Mouse (Mus musculus) liver, embryonic 14.5 days (tissue): ENCODE results near the gene Gm37240. TPM values are rescaled to one million over a fixed set of nuclear protein-coding genes. Genes with fewer than 3 reads are reported as not detected.

Experiments
- ATAC-seq: fragments of 200-750 bp; cut with Nextera tagmentation; 2 replicates; pipeline ENCODE4 v1.8.0; 2017; ENCODE audit warnings: moderate number of reproducible peaks, mild to moderate bottlenecking, moderate library complexity; ENCODE audit not compliant: insufficient read depth
- DNase-seq, 3 experiments: peaks; one replicate each; pipeline ENCODE4 v3.0.0-alpha.2; 2012 to 2013; ENCODE audit warnings: low read depth in 3 of 3, low spot score in 3 of 3
- H3K27ac ChIP-seq: fragments of 300-500 bp; sonication (generic); 2 replicates; pipeline ENCODE4 v1.5.1; 2014; ENCODE audit warnings: moderate library complexity, mild to moderate bottlenecking, control low read depth, inconsistent platforms
- H3K27me3 ChIP-seq: fragments of 300-500 bp; sonication (generic); 2 replicates; pipeline ENCODE4 v1.6.1; 2014; ENCODE audit warnings: mild to moderate bottlenecking, low read length, moderate library complexity; ENCODE audit not compliant: control insufficient read depth, insufficient read depth
- H3K36me3 ChIP-seq: fragments of 300-500 bp; sonication (generic); replicated peaks from 2 replicates; pipeline ENCODE4 v1.6.1; 2014; ENCODE audit warnings: low read depth; ENCODE audit not compliant: control insufficient read depth, insufficient read depth
- H3K4me1 ChIP-seq, 2 experiments: fragments of 200-500 bp in 1 of 2; fragments of 300-500 bp in 1 of 2; sonication (generic) in 1 of 2; replicated peaks; 2 replicates each; pipeline ENCODE4 v1.6.1; 2012 to 2014; ENCODE audit warnings: antibody characterized with exemption in 1 of 2, inconsistent platforms in 1 of 2, low read length in 1 of 2; ENCODE audit not compliant: control insufficient read depth in 2 of 2, insufficient read depth in 2 of 2
- H3K4me2 ChIP-seq: fragments of 300-500 bp; sonication (generic); 2 replicates; pipeline ENCODE4 v1.6.1; 2014; ENCODE audit warnings: low read depth, mild to moderate bottlenecking, control low read depth, moderate library complexity
- H3K4me3 ChIP-seq, 2 experiments: fragments of 200-500 bp in 1 of 2; fragments of 300-500 bp in 1 of 2; sonication (generic) in 1 of 2; 2 replicates each; pipeline ENCODE4 v1.5.1; 2012 to 2014; ENCODE audit warnings: low read depth in 2 of 2, low read length in 2 of 2, mild to moderate bottlenecking in 2 of 2, control low read depth in 1 of 2, inconsistent platforms in 1 of 2, moderate library complexity in 1 of 2; ENCODE audit not compliant: insufficient read depth in 1 of 2
- H3K9ac ChIP-seq: fragments of 300-500 bp; sonication (generic); replicated peaks from 2 replicates; pipeline ENCODE4 v1.6.1; 2014; ENCODE audit warnings: mild to moderate bottlenecking, control low read depth, moderate library complexity
- H3K9me3 ChIP-seq: fragments of 300-500 bp; sonication (generic); 2 replicates; pipeline ENCODE4 v1.6.1; 2016; ENCODE audit warnings: low read length, mixed read lengths; ENCODE audit not compliant: control insufficient read depth
- CTCF ChIP-seq: IDR thresholded peaks from 2 replicates; pipeline ENCODE4 v1.5.1; 2016; ENCODE audit warnings: antibody characterized with exemption, low read depth, control low read depth
- EP300 ChIP-seq: IDR thresholded peaks from 2 replicates; pipeline ENCODE4 v1.6.1; 2016; ENCODE audit warnings: antibody characterized with exemption, low read depth
- WGBS: fragments of 180-500 bp; shearing (Covaris S2); extraction: QIAGEN DNeasy Blood & Tissue Kit; methylation state at CpG from one replicate; pipeline ENCODE4 v1.1.7; 2014; ENCODE audit not compliant: insufficient replicate concordance; 5-methylcytosine and 5-hydroxymethylcytosine counted together
- polyA plus RNA-seq, 2 experiments: library from polyadenylated mRNA; depleted of rRNA in 1 of 2; stranded (reverse) in 1 of 2; unstranded in 1 of 2; fragments of >200 nt; fragmentation: Nextera tagmentation in 1 of 2; extraction: Ambion mirVana in 1 of 2; gene quantifications; 2 replicates each; pipeline versions ENCODE4 v1.2.1 to v1.2.3; 2012 to 2014

Gene Gm37240
- polyA plus RNA-seq, 2 experiments: 0.03 to 0.30 TPM

- Histone ChIP-seq H3K27me3 (no peaks in the 10 kb centered on the region), H3K9me3 (no peaks in the 10 kb centered on the region), H3K4me3 (no peak overlapping the region), H3K9ac (no peak overlapping the region), H3K4me2 (no peak overlapping the region), H3K4me1 (no peaks in the 10 kb centered on the region), H3K36me3 (no peaks in the 10 kb centered on the region), H3K27ac (no peak overlapping the region)
- no peak for DNase-seq
- no peak for TF ChIP-seq CTCF
- ATAC-seq: no peak
- 80% methylated on average over 9 of the region's 10 CpGs for whole genome bisulfite sequencing
Measured at GRCm38 (mm10) chr3:85369847-85370246, 517.5 kb downstream of the Gm37240 start.

GRCm38 (mm10) chr3:85369157-85369556, 518.2 kb downstream of the Gm37240 start:
- no peak for DNase-seq
- H3K36me3 ChIP-seq: no peaks in the 10 kb centered on the region
- ATAC-seq: no peak
- H3K4me3 ChIP-seq: no peak overlapping the region
- H3K27ac ChIP-seq: no peak overlapping the region
- no peaks in the 10 kb centered on the region for H3K27me3 ChIP-seq
- H3K9ac ChIP-seq: no peak overlapping the region
- no peaks in the 10 kb centered on the region for H3K9me3 ChIP-seq
- no peaks in the 10 kb centered on the region for H3K4me1 ChIP-seq
- TF ChIP-seq EP300 (no peak), CTCF (no peak)
- WGBS: 66% methylated on average over 5 of the region's 5 CpGs
- H3K4me2 ChIP-seq: no peak overlapping the region

- Histone ChIP-seq H3K4me2 (no peak overlapping the region), H3K4me3 (no peak overlapping the region), H3K27me3 (no peaks in the 10 kb centered on the region), H3K9ac (no peak overlapping the region), H3K36me3 (no peaks in the 10 kb centered on the region), H3K27ac (no peak overlapping the region), H3K4me1 (no peaks in the 10 kb centered on the region), H3K9me3 (no peaks in the 10 kb centered on the region)
- DNase-seq: no peak
- 61% methylated on average over 16 of the region's 16 CpGs for WGBS
- ATAC-seq: no peak
- TF ChIP-seq CTCF (no peak), EP300 (no peak)
Measured at GRCm38 (mm10) chr3:85368354-85369120, 518.8 kb downstream of the Gm37240 start.

GRCm38 (mm10) chr3:85364591-85365343, 522.6 kb downstream of the Gm37240 start:
- H3K9me3 ChIP-seq: no peaks in the 10 kb centered on the region
- H3K36me3 ChIP-seq: no peaks in the 10 kb centered on the region
- no peak overlapping the region for H3K4me2 ChIP-seq
- TF ChIP-seq CTCF: no peak
- no peak for TF ChIP-seq EP300
- no peaks in the 10 kb centered on the region for H3K4me1 ChIP-seq
- no peak for ATAC-seq
- no peak overlapping the region for H3K9ac ChIP-seq
- H3K27me3 ChIP-seq: no peaks in the 10 kb centered on the region
- no peak for DNase-seq
- no peak overlapping the region for H3K4me3 ChIP-seq
- 62% methylated on average over 5 of the region's 5 CpGs for WGBS
- no peak overlapping the region for H3K27ac ChIP-seq

GRCm38 (mm10) chr3:85362883-85363282, 524.4 kb downstream of the Gm37240 start:
- Histone ChIP-seq H3K9ac (no peak overlapping the region), H3K9me3 (no peaks in the 10 kb centered on the region), H3K27ac (no peak overlapping the region), H3K36me3 (no peaks in the 10 kb centered on the region), H3K27me3 (no peaks in the 10 kb centered on the region), H3K4me2 (no peak overlapping the region), H3K4me3 (no peak overlapping the region), H3K4me1 (no peaks in the 10 kb centered on the region)
- no peak for TF ChIP-seq EP300
- no peak for TF ChIP-seq CTCF
- WGBS: 77% methylated on average over 7 of the region's 7 CpGs
- DNase-seq: no peak
- no peak for ATAC-seq
